Mouse (Mus musculus): ENCODE measurements around the gene Rpl7a. TPM values are rescaled to one million over a fixed set of nuclear protein-coding genes. Genes with fewer than 3 reads are reported as not detected.

Gene Rpl7a
- polyA plus RNA-seq, 1 experiment from 2014 or later = 347 TPM

DNA sequence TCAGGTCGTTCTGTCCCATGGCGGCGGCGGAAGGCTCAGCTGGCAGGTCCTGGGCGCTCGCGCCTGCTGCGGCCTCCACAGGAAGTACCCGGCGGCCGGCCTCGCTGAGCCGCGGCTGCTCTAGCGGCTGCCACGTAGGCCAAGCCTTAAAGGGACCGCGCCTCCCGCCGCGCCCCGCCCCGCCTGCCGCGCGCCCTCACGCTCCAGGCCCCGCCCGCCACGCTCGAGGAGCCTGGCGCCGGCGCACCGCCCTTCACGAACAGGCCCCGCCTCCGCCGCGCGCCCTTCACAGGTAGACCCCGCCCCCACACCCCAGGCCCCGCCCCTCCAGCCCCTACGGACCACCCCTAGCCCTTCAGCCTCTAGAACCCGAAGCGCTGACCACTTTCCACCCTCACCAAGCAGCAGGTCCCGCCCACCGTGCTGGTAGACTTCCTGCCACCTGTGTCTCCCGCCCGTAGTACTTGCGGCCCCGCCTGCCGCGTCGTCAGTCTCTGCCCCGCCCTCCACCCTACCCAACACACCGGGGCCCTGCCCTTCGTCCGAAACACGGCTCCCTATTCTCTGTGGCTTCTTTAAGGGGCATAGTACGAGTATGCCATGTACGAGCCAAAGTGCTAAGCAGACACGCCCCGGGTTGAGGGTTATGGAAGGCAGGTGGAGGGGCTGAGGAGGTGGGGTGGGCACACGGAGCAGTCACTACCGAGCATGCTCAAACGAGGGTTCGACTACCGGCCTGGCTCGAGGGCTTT lies 22.9 kb downstream of the Rpl7a start, which contains the start of the genes Surf4 and Stkld1:
TSS of gene Surf4 (minus strand) at position 625 of the 752 bp plus-strand sequence.
TSS of gene Stkld1 (plus strand) at position 744 of the 752 bp plus-strand sequence.
- Histone ChIP-seq H3K9ac (replicated peaks) (peak within 1 kb of the TSS; percentile 100), H3K4me1 (ENCODE audit: insufficient read depth) (peaks cover 34% of the 10 kb centered on the region)

DNA sequence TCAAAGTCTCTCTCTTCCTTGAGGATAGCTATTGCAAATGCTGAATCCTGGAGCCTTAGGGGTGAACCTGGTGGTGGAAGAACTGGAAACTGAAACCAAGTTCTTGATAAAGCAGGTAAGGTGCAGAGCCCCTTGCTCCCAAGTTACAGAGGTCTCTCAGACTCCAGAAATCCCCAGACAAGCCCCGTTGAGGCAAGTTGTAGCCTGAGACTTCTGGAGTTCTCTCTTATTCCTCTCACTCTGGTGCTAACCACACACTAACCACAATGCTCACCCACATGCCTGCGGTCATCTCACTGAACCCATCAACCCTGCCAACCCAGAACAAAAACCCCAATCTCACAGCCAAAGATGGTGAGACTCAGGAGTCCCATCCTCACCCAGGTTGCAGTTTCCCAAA lies 24.7 kb downstream of the Rpl7a start:
- ATAC-seq (no peak), DNase-seq (no peak)
- H3K4me3 ChIP-seq (ENCODE audit: low read depth, low read length) = no peak overlapping the region
- no peak overlapping the region for H3K27ac ChIP-seq (ENCODE audit: low read depth)
- no peak overlapping the region for H3K4me2 ChIP-seq (ENCODE audit: low read depth, low read length)
- H3K4me1 ChIP-seq (ENCODE audit: insufficient read depth) = peaks cover 21% of the 10 kb centered on the region
- 38% methylated on average over 2 of the region's 2 CpGs for WGBS (ENCODE audit: insufficient replicate concordance)
- no peaks in the 10 kb centered on the region for H3K27me3 ChIP-seq (ENCODE audit: insufficient read depth, low read length)
- no peak for TF ChIP-seq CTCF (IDR thresholded peaks at IDR 0.05; ENCODE audit: low read depth)
- no peak for TF ChIP-seq EP300 (IDR thresholded peaks at IDR 0.05; ENCODE audit: low read depth)
- no peak overlapping the region for H3K9ac ChIP-seq (replicated peaks)
- peaks cover 5% of the 10 kb centered on the region; the same call in 1 of the 2 replicates for H3K36me3 ChIP-seq (replicated peaks; ENCODE audit: insufficient read depth, low read length)
- no peaks in the 10 kb centered on the region for H3K9me3 ChIP-seq (ENCODE audit: low read length)

More for the DNA sequence above, 22.9 kb downstream of the Rpl7a start, which contains the start of the genes Surf4 and Stkld1:
- ATAC-seq = peak; percentile 95
- Histone ChIP-seq H3K27me3 (ENCODE audit: insufficient read depth, low read length) (no peaks in the 10 kb centered on the region), H3K9me3 (ENCODE audit: low read length) (no peaks in the 10 kb centered on the region), H3K4me3 (ENCODE audit: low read depth, low read length) (peak within 1 kb of the TSS; percentile 97), H3K36me3 (replicated peaks; ENCODE audit: insufficient read depth, low read length) (peaks cover 12% of the 10 kb centered on the region), H3K27ac (ENCODE audit: low read depth) (peak within 1 kb of the TSS; percentile 98), H3K4me2 (ENCODE audit: low read depth, low read length) (peak within 1 kb of the TSS; percentile 94)
- WGBS (ENCODE audit: insufficient replicate concordance) = 2% methylated on average over 32 of the region's 70 CpGs
- peak; percentile 98 for DNase-seq
- TF ChIP-seq CTCF (IDR thresholded peaks at IDR 0.05; ENCODE audit: low read depth) (no peak), EP300 (IDR thresholded peaks at IDR 0.05; ENCODE audit: low read depth) (no peak)

DNA sequence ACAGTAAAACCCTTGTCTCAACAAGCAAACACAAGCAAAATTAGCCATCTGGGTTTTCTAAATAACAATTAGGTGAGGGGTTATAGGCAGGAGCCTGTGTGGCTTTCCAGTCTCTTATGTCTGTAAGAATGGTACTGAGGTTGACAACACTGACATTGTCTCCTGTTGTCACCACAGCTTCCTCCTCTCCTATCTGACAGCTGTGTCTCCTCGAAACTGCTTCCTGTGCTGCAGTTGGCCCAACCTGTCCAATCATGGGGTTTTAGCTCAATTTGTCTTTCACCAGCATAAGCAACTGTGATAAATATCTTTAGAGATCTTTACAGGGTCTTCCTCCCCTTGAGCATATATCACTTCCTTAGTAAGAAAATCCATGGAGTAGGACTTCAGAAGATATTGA lies 25.9 kb downstream of the Rpl7a start:
- no peak overlapping the region for H3K27ac ChIP-seq (ENCODE audit: low read depth)
- 16% methylated on average over 1 of the region's 1 CpGs for WGBS (ENCODE audit: insufficient replicate concordance)
- H3K9me3 ChIP-seq (ENCODE audit: low read length) = no peaks in the 10 kb centered on the region
- no peak overlapping the region for H3K4me2 ChIP-seq (ENCODE audit: low read depth, low read length)
- no peaks in the 10 kb centered on the region for H3K27me3 ChIP-seq (ENCODE audit: insufficient read depth, low read length)
- H3K4me1 ChIP-seq (ENCODE audit: insufficient read depth) = peaks cover 12% of the 10 kb centered on the region
- no peaks in the 10 kb centered on the region for H3K36me3 ChIP-seq (replicated peaks; ENCODE audit: insufficient read depth, low read length)
- H3K9ac ChIP-seq (replicated peaks) = no peak overlapping the region
- ATAC-seq (no peak), DNase-seq (no peak)
- no peak for TF ChIP-seq CTCF (IDR thresholded peaks at IDR 0.05; ENCODE audit: low read depth)
- H3K4me3 ChIP-seq (ENCODE audit: low read depth, low read length) = no peak overlapping the region

GRCm38 (mm10) chr2:26941539-26941938 lies 31.0 kb downstream of the Rpl7a start:
- no peak overlapping the region for H3K4me2 ChIP-seq (ENCODE audit: low read depth, low read length)
- ATAC-seq = peak; percentile 85
- WGBS (ENCODE audit: insufficient replicate concordance) = 24% methylated on average over 5 of the region's 5 CpGs

GRCm38 (mm10) chr2:26943253-26943652 lies 32.7 kb downstream of the Rpl7a start:
- no peak overlapping the region for H3K4me3 ChIP-seq (ENCODE audit: low read depth, low read length)
- TF ChIP-seq EP300 (IDR thresholded peaks at IDR 0.05; ENCODE audit: low read depth) (no peak), CTCF (IDR thresholded peaks at IDR 0.05; ENCODE audit: low read depth) (no peak)
- no peak overlapping the region for H3K27ac ChIP-seq (ENCODE audit: low read depth)
- no peak overlapping the region for H3K4me2 ChIP-seq (ENCODE audit: low read depth, low read length)
- H3K9ac ChIP-seq (replicated peaks) = no peak overlapping the region
- ATAC-seq (no peak), DNase-seq (no peak)
- no peaks in the 10 kb centered on the region for H3K9me3 ChIP-seq (ENCODE audit: low read length)
- H3K36me3 ChIP-seq (replicated peaks; ENCODE audit: insufficient read depth, low read length) = no peaks in the 10 kb centered on the region
- WGBS (ENCODE audit: insufficient replicate concordance) = 65% methylated on average over 3 of the region's 3 CpGs
- 0 out of 2 replicates have a peak, but pooled peaks cover 4% of the 10 kb centered on the region for H3K4me1 ChIP-seq (ENCODE audit: insufficient read depth)
- no peaks in the 10 kb centered on the region for H3K27me3 ChIP-seq (ENCODE audit: insufficient read depth, low read length)

More at GRCm38 (mm10) chr2:26941539-26941938, 31.0 kb downstream of the Rpl7a start:
- Histone ChIP-seq H3K36me3 (replicated peaks; ENCODE audit: insufficient read depth, low read length) (no peaks in the 10 kb centered on the region), H3K27ac (ENCODE audit: low read depth) (no peak overlapping the region), H3K4me3 (ENCODE audit: low read depth, low read length) (no peak overlapping the region), H3K9ac (replicated peaks) (no peak overlapping the region), H3K27me3 (ENCODE audit: insufficient read depth, low read length) (no peaks in the 10 kb centered on the region), H3K9me3 (ENCODE audit: low read length) (no peaks in the 10 kb centered on the region), H3K4me1 (ENCODE audit: insufficient read depth) (0 out of 2 replicates have a peak, but pooled peaks cover 4% of the 10 kb centered on the region)
- TF ChIP-seq EP300 (IDR thresholded peaks at IDR 0.05; ENCODE audit: low read depth) (no peak), CTCF (IDR thresholded peaks at IDR 0.05; ENCODE audit: low read depth) (peak; percentile 66)
- peak; percentile 55 for DNase-seq

GRCm38 (mm10) chr2:26950411-26950810 lies 39.8 kb downstream of the Rpl7a start:
- no peak for ATAC-seq

More at GRCm38 (mm10) chr2:26950411-26950810, 39.8 kb downstream of the Rpl7a start:
- Histone ChIP-seq H3K36me3 (replicated peaks; ENCODE audit: insufficient read depth, low read length) (peaks cover 38% of the 10 kb centered on the region), H3K4me3 (ENCODE audit: low read depth, low read length) (no peak overlapping the region), H3K4me2 (ENCODE audit: low read depth, low read length) (no peak overlapping the region), H3K9ac (replicated peaks) (no peak overlapping the region), H3K27ac (ENCODE audit: low read depth) (no peak overlapping the region), H3K27me3 (ENCODE audit: insufficient read depth, low read length) (no peaks in the 10 kb centered on the region), H3K9me3 (ENCODE audit: low read length) (no peaks in the 10 kb centered on the region), H3K4me1 (ENCODE audit: insufficient read depth) (peaks cover 4% of the 10 kb centered on the region; the same call in 1 of the 2 replicates)
- no peak for DNase-seq
- TF ChIP-seq EP300 (IDR thresholded peaks at IDR 0.05; ENCODE audit: low read depth) = no peak
- TF ChIP-seq CTCF (IDR thresholded peaks at IDR 0.05; ENCODE audit: low read depth) = no peak
- 75% methylated on average over 2 of the region's 2 CpGs for WGBS (ENCODE audit: insufficient replicate concordance)
